Mouse (Mus musculus) embryonic facial prominence, embryonic 11.5 days (tissue): ENCODE data around the gene Spop. TPM values are rescaled to one million over a fixed set of nuclear protein-coding genes. Genes with fewer than 3 reads are reported as not detected.
A peak's percentile ranks its signal among the peaks of the same experiment; 100 is the strongest.

Experiments used
- ATAC-seq: fragments of 200-750 bp; cut with Nextera tagmentation; replicated peaks from 2 replicates; pipeline ENCODE4 v1.8.0; 2017; ENCODE audit warnings: low read depth; ENCODE audit not compliant: insufficient number of reproducible peaks, low FRiP score, low TSS enrichment
- DNase-seq: peaks from one replicate; pipeline ENCODE4 v3.0.0-alpha.2; 2015; ENCODE audit warnings: low spot score
- H3K27ac ChIP-seq: fragments of 300-500 bp; sonication (generic); replicated peaks from 2 replicates; pipeline ENCODE4 v1.5.1; 2014; ENCODE audit warnings: mild to moderate bottlenecking, low read depth, low read length, control low read depth
- H3K27me3 ChIP-seq: fragments of 300-500 bp; sonication (generic); 2 replicates; pipeline ENCODE4 v1.6.1; 2014; ENCODE audit warnings: mild to moderate bottlenecking, low read length, moderate library complexity, mixed read lengths; ENCODE audit not compliant: control insufficient read depth, insufficient read depth
- H3K36me3 ChIP-seq: fragments of 300-500 bp; sonication (generic); replicated peaks from 2 replicates; pipeline ENCODE4 v1.6.1; 2014; ENCODE audit warnings: low read depth, mild to moderate bottlenecking, low read length, moderate library complexity, mixed read lengths; ENCODE audit not compliant: control insufficient read depth, insufficient read depth
- H3K4me1 ChIP-seq: fragments of 300-500 bp; sonication (generic); 2 replicates; pipeline ENCODE4 v1.6.1; 2014; ENCODE audit warnings: low read length, mixed read lengths; ENCODE audit not compliant: control insufficient read depth, insufficient read depth
- H3K4me2 ChIP-seq: fragments of 300-500 bp; sonication (generic); 2 replicates; pipeline ENCODE4 v1.6.1; 2014; ENCODE audit warnings: low read depth, mild to moderate bottlenecking, control low read depth, low read length, moderate library complexity
- H3K4me3 ChIP-seq: fragments of 300-500 bp; sonication (generic); 2 replicates; pipeline ENCODE4 v1.5.1; 2014; ENCODE audit warnings: low read depth, low read length, control low read depth
- H3K9ac ChIP-seq: fragments of 300-500 bp; sonication (generic); replicated peaks from 2 replicates; pipeline ENCODE4 v1.6.1; 2014; ENCODE audit warnings: mild to moderate bottlenecking, control low read depth, low read length
- H3K9me3 ChIP-seq: fragments of 300-500 bp; sonication (generic); replicated peaks from 2 replicates; pipeline ENCODE4 v1.6.1; 2016; ENCODE audit warnings: mild to moderate bottlenecking, low read length, inconsistent platforms, mixed read lengths; ENCODE audit not compliant: control insufficient read depth
- WGBS: fragments of 180-500 bp; shearing (Covaris S2); extraction: QIAGEN DNeasy Blood & Tissue Kit; methylation state at CpG from one replicate; pipeline ENCODE4 v1.1.7; 2014; 5-methylcytosine and 5-hydroxymethylcytosine counted together
- polyA plus RNA-seq: library from polyadenylated mRNA; unstranded; fragments of >200 nt; fragmentation: Nextera tagmentation; extraction: Ambion mirVana; gene quantifications from 2 replicates; pipeline ENCODE4 v1.2.1, GENCODE M21; 2014

Spop gene
- polyA plus RNA-seq, 1 experiment from 2014 or later, result 95.3 TPM

- peaks cover 13% of the 10 kb centered on the region for H3K4me1 ChIP-seq
- no peaks in the 10 kb centered on the region for H3K9me3 ChIP-seq
- ATAC-seq, result no peak; the same call in 1 of the 2 replicates
- no peak overlapping the region for H3K27ac ChIP-seq
- no peaks in the 10 kb centered on the region for H3K36me3 ChIP-seq
- H3K4me3 ChIP-seq, result peak overlapping the region; percentile 45
- peak overlapping the region; percentile 97 for H3K4me2 ChIP-seq
- peak overlapping the region; percentile 62 for H3K9ac ChIP-seq
- H3K27me3 ChIP-seq, result peaks cover 13% of the 10 kb centered on the region
- DNase-seq, result peak; percentile 46
- under 1% methylated on average over 57 of the region's 66 CpGs for WGBS
Measured at GRCm38 (mm10) chr11:95513461-95514297, 99.8 kb downstream of the Spop start.

- Histone ChIP-seq H3K36me3 (no peaks in the 10 kb centered on the region), H3K4me1 (peaks cover 13% of the 10 kb centered on the region), H3K27ac (no peak within 1 kb of the TSS), H3K9ac (peak within 1 kb of the TSS; percentile 62), H3K9me3 (no peaks in the 10 kb centered on the region), H3K4me2 (peak within 1 kb of the TSS; percentile 97), H3K27me3 (peaks cover 13% of the 10 kb centered on the region), H3K4me3 (peak within 1 kb of the TSS; percentile 45)
- peak; percentile 60 for ATAC-seq
- 2% methylated on average over 52 of the region's 66 CpGs for WGBS
- peak; percentile 77 for DNase-seq
Measured at GRCm38 (mm10) chr11:95514298-95514861, 100.5 kb downstream of the Spop start, which contains the start of gene Nxph3. Gene Nxph3, minus strand, starts transcription at chr11:95514570.

- ATAC-seq, result no peak
- no peak for DNase-seq
- Histone ChIP-seq H3K27ac (no peak overlapping the region), H3K9me3 (no peaks in the 10 kb centered on the region), H3K4me2 (no peak overlapping the region), H3K4me1 (peaks cover 13% of the 10 kb centered on the region), H3K9ac (no peak overlapping the region; the same call in 1 of the 2 replicates), H3K27me3 (peaks cover 13% of the 10 kb centered on the region), H3K4me3 (no peak overlapping the region), H3K36me3 (no peaks in the 10 kb centered on the region)
- 36% methylated on average over 17 of the region's 17 CpGs for WGBS
Measured at GRCm38 (mm10) chr11:95515376-95516323, 101.8 kb downstream of the Spop start.

GRCm38 (mm10) chr11:95516491-95516911 lies 102.6 kb downstream of the Spop start:
- peaks cover 13% of the 10 kb centered on the region for H3K4me1 ChIP-seq
- WGBS, result 1% methylated on average over 5 of the region's 5 CpGs
- no peak overlapping the region for H3K27ac ChIP-seq
- H3K4me2 ChIP-seq, result no peak overlapping the region
- H3K9ac ChIP-seq, result no peak overlapping the region; the same call in 1 of the 2 replicates
- H3K4me3 ChIP-seq, result no peak overlapping the region
- no peak for ATAC-seq
- peak; percentile 68 for DNase-seq
- H3K27me3 ChIP-seq, result peaks cover 13% of the 10 kb centered on the region
- H3K36me3 ChIP-seq, result no peaks in the 10 kb centered on the region
- H3K9me3 ChIP-seq, result no peaks in the 10 kb centered on the region

- 56% methylated on average over 6 of the region's 6 CpGs for WGBS
- Histone ChIP-seq H3K27me3 (peaks cover 13% of the 10 kb centered on the region), H3K9ac (no peak overlapping the region), H3K9me3 (no peaks in the 10 kb centered on the region), H3K36me3 (no peaks in the 10 kb centered on the region), H3K4me2 (no peak overlapping the region), H3K4me1 (peaks cover 17% of the 10 kb centered on the region), H3K27ac (no peak overlapping the region), H3K4me3 (no peak overlapping the region)
- DNase-seq, result no peak
- no peak for ATAC-seq
Measured at GRCm38 (mm10) chr11:95517162-95517561, 103.3 kb downstream of the Spop start.

- Histone ChIP-seq H3K36me3 (no peaks in the 10 kb centered on the region), H3K4me2 (no peak overlapping the region), H3K4me1 (peaks cover 14% of the 10 kb centered on the region), H3K4me3 (no peak overlapping the region), H3K9ac (no peak overlapping the region), H3K9me3 (no peaks in the 10 kb centered on the region), H3K27me3 (peaks cover 2% of the 10 kb centered on the region), H3K27ac (no peak overlapping the region)
- WGBS, result 58% methylated on average over 10 of the region's 10 CpGs
- ATAC-seq (no peak), DNase-seq (no peak)
Measured at GRCm38 (mm10) chr11:95519299-95519698, 105.4 kb downstream of the Spop start.

- Histone ChIP-seq H3K36me3 (no peaks in the 10 kb centered on the region), H3K4me3 (no peak overlapping the region), H3K27ac (no peak overlapping the region), H3K9me3 (no peaks in the 10 kb centered on the region), H3K9ac (peak overlapping the region; percentile 25), H3K27me3 (no peaks in the 10 kb centered on the region), H3K4me2 (no peak overlapping the region), H3K4me1 (peaks cover 14% of the 10 kb centered on the region)
- DNase-seq (no peak), ATAC-seq (no peak)
- WGBS, result 53% methylated on average over 3 of the region's 3 CpGs
Measured at GRCm38 (mm10) chr11:95519996-95520395, 106.1 kb downstream of the Spop start.
